Mouse (Mus musculus) hematopoietic stem cell, adult 5-6 weeks (primary cell): ENCODE results near the gene Zbtb3. TPM values are rescaled to one million over a fixed set of nuclear protein-coding genes. Genes with fewer than 3 reads are reported as not detected.
"Not testable (repeated sequence)": the region's sequence is repeated elsewhere in the genome, so short reads cannot be mapped to it uniquely, and the experiment has no call there.

Experiments
- ATAC-seq, 2 experiments: fragments of 125-278 bp in 1 of 2; replicated peaks in 1 of 2; 2 replicates each; pipeline ENCODE4 v1.8.0; 2016 to 2017; ENCODE audit warnings: inconsistent platforms in 2 of 2, mild to moderate bottlenecking in 2 of 2, moderate number of reproducible peaks in 2 of 2, low read depth in 1 of 2, moderate TSS enrichment in 1 of 2; ENCODE audit not compliant: low FRiP score in 2 of 2, poor library complexity in 2 of 2, severe bottlenecking in 2 of 2, insufficient read depth in 1 of 2, low TSS enrichment in 1 of 2
- total RNA-seq: library from RNA; stranded (forward); fragments of 172-1452, 232-1000 nt; gene quantifications from 2 replicates; pipeline ENCODE4 v1.2.3, GENCODE M21; 2017

The Zbtb3 gene
- total RNA-seq, 1 experiment from 2014 or later = 3.7 TPM

DNA sequence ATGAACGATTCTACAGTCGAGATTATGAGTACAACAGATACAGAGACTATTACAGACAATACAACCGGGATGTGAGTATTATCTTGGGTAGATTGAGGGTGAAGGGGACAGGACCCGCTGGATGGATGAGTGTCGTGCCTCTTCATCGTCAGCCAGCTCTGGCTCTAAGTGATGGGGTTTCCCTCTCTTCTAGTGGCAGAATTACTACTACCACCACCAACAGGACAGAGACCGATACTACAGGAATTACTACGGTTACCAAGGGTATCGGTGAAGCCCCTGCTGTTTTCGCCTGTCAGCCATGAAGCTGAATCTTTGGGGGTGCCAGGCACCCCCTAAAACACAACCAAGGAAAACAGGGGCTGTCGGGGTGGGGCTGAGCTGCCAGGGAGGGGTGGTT, 28.9 kb downstream of the Zbtb3 start:
- ATAC-seq = no peak

GRCm38 (mm10) chr19:8832971-8833370, 30.6 kb downstream of the Zbtb3 start:
- no peak for ATAC-seq

DNA sequence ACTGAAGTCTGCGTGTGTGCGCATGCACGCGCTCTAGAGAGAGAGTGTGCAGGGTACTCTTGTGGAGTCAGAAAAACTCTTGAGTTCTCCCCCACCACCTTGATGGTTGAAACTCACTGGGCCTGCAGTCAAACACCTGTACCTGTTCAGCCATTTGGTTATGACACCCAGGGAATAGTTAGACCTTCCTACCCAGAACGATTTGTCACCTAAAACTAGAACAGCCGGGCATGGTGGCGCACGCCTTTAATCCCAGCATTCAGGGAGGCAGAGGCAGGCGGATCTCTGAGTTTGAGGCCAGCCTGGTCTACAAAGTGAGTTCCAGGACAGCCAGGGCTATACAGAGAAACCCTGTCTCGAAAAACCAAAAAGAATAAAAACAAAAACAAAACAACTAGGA, 34.0 kb downstream of the Zbtb3 start:
- not testable (repeated sequence) for ATAC-seq

GRCm38 (mm10) chr19:8837251-8837791, 35.0 kb downstream of the Zbtb3 start, which contains the start of gene Bscl2:
TSS of gene Bscl2 (plus strand) at chr19:8837467.
- peak; percentile 72 to 77 for ATAC-seq

- no peak for ATAC-seq
Observed at GRCm38 (mm10) chr19:8838041-8838730, 35.8 kb downstream of the Zbtb3 start.

- ATAC-seq = no peak
Observed at GRCm38 (mm10) chr19:8839103-8839907, 37.0 kb downstream of the Zbtb3 start, which contains the start of gene Gng3. TSS of gene Gng3 (minus strand) at chr19:8839194.

GRCm38 (mm10) chr19:8839908-8840791, 37.8 kb downstream of the Zbtb3 start:
- ATAC-seq = peak; percentile 58 to 59

GRCm38 (mm10) chr19:8841012-8841411, 38.7 kb downstream of the Zbtb3 start:
- ATAC-seq = no peak

GRCm38 (mm10) chr19:8842961-8843360, 40.6 kb downstream of the Zbtb3 start:
- no peak for ATAC-seq

- ATAC-seq = peak; percentile 20 to 55; a peak in 2 of 4 replicates
Observed at GRCm38 (mm10) chr19:8844371-8845129, 42.2 kb downstream of the Zbtb3 start.

GRCm38 (mm10) chr19:8848356-8848755, 46.0 kb downstream of the Zbtb3 start:
- no peak for ATAC-seq

GRCm38 (mm10) chr19:8850402-8850901, 48.1 kb downstream of the Zbtb3 start, which contains the start of gene Lrrn4cl:
TSS of gene Lrrn4cl (plus strand) at chr19:8850768.
- no peak for ATAC-seq

DNA sequence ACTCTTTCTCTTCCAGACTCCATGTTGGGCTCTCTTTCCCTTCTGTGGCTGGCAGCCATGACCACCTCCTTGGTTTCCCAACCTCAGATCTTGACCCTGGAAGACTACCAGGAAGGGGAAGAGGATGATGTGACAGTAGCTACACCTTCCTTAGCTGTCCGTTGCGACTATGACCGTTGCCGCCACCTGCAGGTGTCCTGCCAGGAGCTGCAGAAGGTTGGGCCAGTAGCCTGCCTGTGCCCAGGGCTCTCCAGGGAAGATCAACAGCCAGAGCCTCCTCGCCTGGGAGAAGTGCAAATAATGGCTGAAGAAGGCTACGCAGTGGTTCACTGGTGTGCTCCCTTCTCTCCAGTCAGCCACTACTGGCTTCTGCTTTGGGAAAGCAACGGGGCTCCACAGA, 49.3 kb downstream of the Zbtb3 start:
- ATAC-seq = no peak

- ATAC-seq = no peak
Observed at GRCm38 (mm10) chr19:8852236-8852928, 50.0 kb downstream of the Zbtb3 start.

DNA sequence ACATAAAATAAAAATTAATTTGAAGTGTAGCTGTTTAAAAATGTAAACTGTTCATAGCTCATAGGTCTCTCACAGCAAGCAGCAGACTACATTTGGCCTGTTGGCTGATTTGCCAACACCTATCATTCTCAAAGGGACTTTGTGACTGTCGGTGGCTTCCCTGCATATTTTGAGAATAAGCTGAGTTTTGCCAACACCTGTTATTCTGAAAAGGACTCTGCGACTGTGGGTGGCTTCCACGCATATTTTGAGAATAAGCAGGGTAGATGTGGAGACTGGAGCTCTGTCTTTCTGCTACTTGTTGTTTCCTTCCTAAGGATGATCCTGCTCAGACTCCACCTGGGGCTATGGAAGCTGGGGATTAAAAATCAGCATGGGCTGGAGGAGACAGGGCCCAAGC, 50.8 kb downstream of the Zbtb3 start:
- no peak for ATAC-seq
